Mouse (Mus musculus) ES-Bruce4 (cell line): ENCODE measurements around the gene Ppm1a. TPM values are rescaled to one million over a fixed set of nuclear protein-coding genes. Genes with fewer than 3 reads are reported as not detected.
A peak's percentile ranks its signal among the peaks of the same experiment; 100 is the strongest.
"Not testable (repeated sequence)": the region's sequence is repeated elsewhere in the genome, so short reads cannot be mapped to it uniquely, and the experiment has no call there.

Source experiments
- H3K27ac ChIP-seq: 2 replicates; pipeline ENCODE4 v1.5.1; 2012; ENCODE audit warnings: low read length, inconsistent platforms; ENCODE audit not compliant: insufficient read depth
- H3K27me3 ChIP-seq: 2 replicates; pipeline ENCODE4 v1.6.1; 2012; ENCODE audit warnings: mild to moderate bottlenecking, low read length, inconsistent platforms; ENCODE audit not compliant: control insufficient read depth, poor library complexity, insufficient read depth, severe bottlenecking
- H3K36me3 ChIP-seq: 2 replicates; pipeline ENCODE4 v1.6.1; 2012; ENCODE audit warnings: inconsistent platforms, mild to moderate bottlenecking, low read length, moderate library complexity; ENCODE audit not compliant: control insufficient read depth, poor library complexity, insufficient read depth, severe bottlenecking
- H3K4me1 ChIP-seq: one replicate; pipeline ENCODE4 v1.8.1; 2011; ENCODE audit warnings: low read length; ENCODE audit not compliant: control insufficient read depth, insufficient read depth
- H3K4me3 ChIP-seq: 2 replicates; pipeline ENCODE4 v1.5.1; 2011; ENCODE audit warnings: low read depth, mild to moderate bottlenecking, low read length
- H3K9ac ChIP-seq: 2 replicates; pipeline ENCODE4 v1.6.1; 2012; ENCODE audit warnings: low read depth, mild to moderate bottlenecking, inconsistent platforms; ENCODE audit not compliant: poor library complexity, severe bottlenecking
- H3K9me3 ChIP-seq: replicated peaks from 2 replicates; pipeline ENCODE4 v1.6.1; 2012; ENCODE audit warnings: mild to moderate bottlenecking, low read length, inconsistent platforms; ENCODE audit not compliant: control insufficient read depth, poor library complexity, insufficient read depth, severe bottlenecking
- CTCF ChIP-seq: IDR thresholded peaks from one replicate; pipeline ENCODE4 v1.8.1; 2011; ENCODE audit warnings: low read depth, low read length
- EP300 ChIP-seq: IDR thresholded peaks from 2 replicates; pipeline ENCODE4 v1.6.1; 2011; ENCODE audit warnings: low read depth, low read length; ENCODE audit not compliant: insufficient read depth
- POLR2A ChIP-seq: IDR thresholded peaks from one replicate; pipeline ENCODE4 v1.8.1; 2011; ENCODE audit warnings: low read length; ENCODE audit not compliant: insufficient read depth
- polyA plus RNA-seq: library from polyadenylated mRNA; stranded (reverse); fragments of >200 nt; gene quantifications from 2 replicates; pipeline ENCODE4 v1.2.4, GENCODE M21; 2011; ENCODE audit warnings: low read depth; ENCODE audit not compliant: missing spikeins, insufficient read depth, insufficient read length

Gene Ppm1a
- polyA plus RNA-seq, 1 experiment, result 202 TPM

GRCm38 (mm10) chr12:72771711-72772110 lies 14.5 kb downstream of the Ppm1a start:
- Histone ChIP-seq H3K9ac (no peak overlapping the region), H3K4me1 (peaks cover 4% of the 10 kb centered on the region), H3K27me3 (no peaks in the 10 kb centered on the region), H3K36me3 (peaks cover 14% of the 10 kb centered on the region), H3K9me3 (no peaks in the 10 kb centered on the region), H3K27ac (no peak overlapping the region), H3K4me3 (no peak overlapping the region)
- TF ChIP-seq EP300, result no peak
- no peak for TF ChIP-seq CTCF
- TF ChIP-seq POLR2A, result no peak

- peaks cover 14% of the 10 kb centered on the region for H3K36me3 ChIP-seq
- no peak overlapping the region for H3K9ac ChIP-seq
- H3K27me3 ChIP-seq, result no peaks in the 10 kb centered on the region
- TF ChIP-seq POLR2A, result no peak
- TF ChIP-seq CTCF, result no peak
- no peak for TF ChIP-seq EP300
- peaks cover 4% of the 10 kb centered on the region for H3K4me1 ChIP-seq
- H3K27ac ChIP-seq, result 0 out of 2 replicates have a peak overlapping the region, but pooled peaks have one; percentile 1
- no peak overlapping the region for H3K4me3 ChIP-seq
- no peaks in the 10 kb centered on the region for H3K9me3 ChIP-seq
These were observed 16.7 kb downstream of the Ppm1a start for GRCm38 (mm10) chr12:72773921-72774320.

- Histone ChIP-seq H3K27ac (no peak overlapping the region), H3K27me3 (no peaks in the 10 kb centered on the region), H3K36me3 (peaks cover 10% of the 10 kb centered on the region), H3K4me1 (peaks cover 2% of the 10 kb centered on the region), H3K9ac (no peak overlapping the region), H3K4me3 (no peak overlapping the region), H3K9me3 (no peaks in the 10 kb centered on the region)
- no peak for TF ChIP-seq CTCF
- no peak for TF ChIP-seq POLR2A
- no peak for TF ChIP-seq EP300
These were observed 20.0 kb downstream of the Ppm1a start for GRCm38 (mm10) chr12:72777244-72777643.

GRCm38 (mm10) chr12:72780136-72780535 lies 22.9 kb downstream of the Ppm1a start:
- Histone ChIP-seq H3K4me1 (peaks cover 2% of the 10 kb centered on the region), H3K9ac (no peak overlapping the region), H3K27me3 (no peaks in the 10 kb centered on the region), H3K4me3 (no peak overlapping the region), H3K36me3 (peaks cover 30% of the 10 kb centered on the region), H3K27ac (no peak overlapping the region), H3K9me3 (no peaks in the 10 kb centered on the region)
- TF ChIP-seq CTCF, result no peak
- no peak for TF ChIP-seq POLR2A
- no peak for TF ChIP-seq EP300

GRCm38 (mm10) chr12:72782786-72783185 lies 25.5 kb downstream of the Ppm1a start:
- H3K4me1 ChIP-seq, H3K27me3 ChIP-seq, H3K9ac ChIP-seq: not testable (repeated sequence)

GRCm38 (mm10) chr12:72785183-72785930 lies 28.1 kb downstream of the Ppm1a start:
- Histone ChIP-seq H3K9me3 (no peaks in the 10 kb centered on the region), H3K9ac (no peak overlapping the region), H3K4me3 (no peak overlapping the region), H3K27me3 (no peaks in the 10 kb centered on the region), H3K36me3 (peaks cover 36% of the 10 kb centered on the region), H3K4me1 (no peaks in the 10 kb centered on the region), H3K27ac (no peak overlapping the region)
- TF ChIP-seq CTCF (no peak), EP300 (no peak), POLR2A (no peak)

More at GRCm38 (mm10) chr12:72782786-72783185, 25.5 kb downstream of the Ppm1a start:
- H3K36me3 ChIP-seq, result peaks cover 36% of the 10 kb centered on the region
- H3K4me3 ChIP-seq, H3K9me3 ChIP-seq, H3K27ac ChIP-seq: not testable (repeated sequence)
